17 mouse cellular contexts compared by ENCODE assay signal in the genomic region with DNA sequence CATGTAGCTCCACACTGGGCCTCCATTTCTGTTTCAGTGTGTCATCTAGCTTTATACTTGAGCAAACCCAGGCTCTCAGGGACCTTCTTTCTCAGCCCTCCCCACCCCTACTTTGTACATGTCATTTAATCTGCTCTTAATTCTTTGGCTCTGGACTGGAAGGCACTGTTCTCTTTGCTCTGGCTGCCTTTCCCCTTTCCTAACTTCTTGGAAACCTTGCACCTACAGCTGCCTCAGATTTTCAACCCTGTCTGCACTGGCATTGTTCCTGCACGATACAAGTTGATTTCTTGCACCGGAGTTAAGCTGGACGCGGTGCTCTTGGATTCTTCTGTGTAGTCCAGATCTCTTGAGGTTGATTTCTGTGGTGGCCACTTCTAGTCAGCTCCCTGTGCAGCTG. TPM values are rescaled to one million over a fixed set of nuclear protein-coding genes. Genes with fewer than 3 reads are reported as not detected.
A peak's percentile ranks its signal among the peaks of the same experiment; 100 is the strongest.
DNase-seq lines count a peak whose midpoint lies in the region; TF ChIP-seq lines count a peak whose summit lies in the region.
"Had no signal": no experiment of that assay in that cellular context is flagged by ENCODE, and none has a peak within 500 bp of the region (broad histone marks: within the 10 kb centered on the region; RNA-seq: fewer than 3 reads in every experiment).

No protein-coding gene starts in this region.

- no peaks in the 10 kb centered on the region for H3K27me3 ChIP-seq in heart, adult 2 months (ENCODE audit: control insufficient read depth, insufficient read depth, low read length)
- H3K27me3 ChIP-seq in heart, embryonic 10.5 days (ENCODE audit: insufficient read depth, poor library complexity, severe bottlenecking) = no peaks in the 10 kb centered on the region
- H3K27me3 ChIP-seq in limb, embryonic 10.5 days (ENCODE audit: low read depth, poor library complexity, severe bottlenecking) = no peaks in the 10 kb centered on the region
- H3K27me3 ChIP-seq: liver, embryonic 13.5 days had no signal

- TF ChIP-seq EP300 in heart, adult 2 months (IDR thresholded peaks at IDR 0.05; ENCODE audit: insufficient read depth, low read depth, low read length) = no peak

- no peaks in the 10 kb centered on the region for H3K9me3 ChIP-seq in heart, embryonic 10.5 days
- H3K9me3 ChIP-seq in limb, embryonic 10.5 days (replicated peaks) = no peaks in the 10 kb centered on the region
- H3K9me3 ChIP-seq: liver, embryonic 13.5 days; midbrain, embryonic 10.5 days had no signal

- TF ChIP-seq POLR2A in heart, adult 2 months (IDR thresholded peaks at IDR 0.05; ENCODE audit: insufficient read depth, low read depth, low read length) = no peak

- H3K79me2 ChIP-seq in heart, adult 2 months (replicated peaks; ENCODE audit: control insufficient read depth, insufficient read depth, low read length) = peaks cover 4% of the 10 kb centered on the region; the same call in 1 of the 2 replicates

- peaks cover 15% of the 10 kb centered on the region for H3K4me1 ChIP-seq in heart, adult 2 months (ENCODE audit: control insufficient read depth, insufficient read depth, low read length)
- peaks cover 14% of the 10 kb centered on the region for H3K4me1 ChIP-seq in heart, embryonic 10.5 days
- H3K4me1 ChIP-seq in brown adipose tissue, adult 24 weeks (ENCODE audit: control insufficient read depth, insufficient read depth, insufficient read length, low read length) = peaks cover 24% of the 10 kb centered on the region
- H3K4me1 ChIP-seq in limb, embryonic 10.5 days = peaks cover 8% of the 10 kb centered on the region

- H3K9ac ChIP-seq in heart, adult 2 months (ENCODE audit: low read depth, low read length) = no peak overlapping the region
- H3K9ac ChIP-seq: liver, embryonic 13.5 days; lung, embryonic 14.5 days had no signal

- intact Hi-C loops in heart, adult 2 months (cut with DNase I) = no loop called here

- 0 out of 2 replicates have a peak, but pooled peaks cover 2% of the 10 kb centered on the region for H3K36me3 ChIP-seq in heart, adult 2 months (ENCODE audit: control insufficient read depth, insufficient read depth, low read length)
- peaks cover 33% of the 10 kb centered on the region for H3K36me3 ChIP-seq in heart, embryonic 10.5 days
- peaks cover 60% of the 10 kb centered on the region for H3K36me3 ChIP-seq in limb, embryonic 10.5 days

- H3K4me3 ChIP-seq in heart, adult 2 months = no peak overlapping the region
- H3K4me3 ChIP-seq in heart, embryonic 10.5 days = no peak overlapping the region
- no peak overlapping the region for H3K4me3 ChIP-seq in brown adipose tissue, adult 24 weeks (ENCODE audit: insufficient read depth, low read depth, low read length)
- no peak overlapping the region for H3K4me3 ChIP-seq in limb, embryonic 10.5 days
- H3K4me3 ChIP-seq: liver, embryonic 13.5 days; midbrain, embryonic 10.5 days had no signal

- no peak overlapping the region for H3K27ac ChIP-seq in heart, adult 2 months
- no peak overlapping the region for H3K27ac ChIP-seq in heart, embryonic 10.5 days
- peak overlapping the region; percentile 32 for H3K27ac ChIP-seq in brown adipose tissue, adult 24 weeks (replicated peaks; ENCODE audit: low read depth, low read length)
- no peak overlapping the region for H3K27ac ChIP-seq in limb, embryonic 10.5 days
- H3K27ac ChIP-seq: liver, embryonic 13.5 days; midbrain, embryonic 10.5 days had no signal

- peak; percentile 23 to 35 for DNase-seq in heart, adult 2 months
- DNase-seq in heart, embryonic 10.5 days (ENCODE audit: low spot score) = no peak
- DNase-seq in adipocyte (ENCODE audit: low spot score) = peak; percentile 63
- peak; percentile 12 to 62 for DNase-seq in heart, adult 9 months (ENCODE audit: low spot score in 2 of 2)
- DNase-seq in limb, embryonic 10.5 days (ENCODE audit: low spot score) = no peak
- no peak for DNase-seq in cerebellum, postnatal 10 days
- DNase-seq in spleen, adult 18-20 months = no peak
- DNase-seq: adrenal gland, postnatal 36 days; cerebellum, adult 18-20 months; cerebellum, postnatal 36 days; liver, embryonic 13.5 days; lung, embryonic 14.5 days; lung, postnatal 4 days; right cerebral cortex, postnatal 25 days; thymus, postnatal 4 days had no signal

- 64% methylated on average over 4 of the region's 4 CpGs for WGBS in heart, adult 2 months
- WGBS in heart, embryonic 10.5 days = 97% methylated on average over 4 of the region's 4 CpGs
- 98% methylated on average over 4 of the region's 4 CpGs for WGBS in limb, embryonic 10.5 days

- TF ChIP-seq CTCF in heart, adult 2 months (IDR thresholded peaks at IDR 0.05) = no peak

RNA-seq across cellular contexts. Expression of gene Glrx3, which starts 5.5 kb away (rescaled TPM):
- total RNA-seq in heart, adult 2 months (2021) = 100 to 1,000 TPM; 123 to 147 TPM
- 86.0 and 94.9 TPM in 2 replicates for polyA plus RNA-seq in heart, adult 2 months (2012; rRNA removed)
- polyA plus RNA-seq in heart, embryonic 10.5 days (2016; fragmentation: Nextera tagmentation; extraction: Ambion mirVana) = 207 and 240 TPM in 2 replicates
- 199 and 242 TPM in 2 replicates for polyA plus RNA-seq in brown adipose tissue, adult 24 weeks (2012; ENCODE audit: insufficient read depth, insufficient read length, missing spikeins)
- 286 and 318 TPM in 2 replicates for polyA plus RNA-seq in limb, embryonic 10.5 days (2016; fragmentation: Nextera tagmentation; extraction: Ambion mirVana)

RNA-seq across cellular contexts. Expression of gene 9430038I01Rik, which starts 32.4 kb away (rescaled TPM):
- total RNA-seq in heart, adult 2 months (2021) = 1 to 10 TPM; 7.2 to 7.8 TPM
- polyA plus RNA-seq in heart, adult 2 months (2012; rRNA removed) = 5.6 and 5.7 TPM in 2 replicates
- polyA plus RNA-seq in heart, embryonic 10.5 days (2016; fragmentation: Nextera tagmentation; extraction: Ambion mirVana) = 18.0 and 19.8 TPM in 2 replicates
- 4.1 and 10.8 TPM in 2 replicates for polyA plus RNA-seq in brown adipose tissue, adult 24 weeks (2012; ENCODE audit: insufficient read depth, insufficient read length, missing spikeins)
- 22.2 and 24.9 TPM in 2 replicates for polyA plus RNA-seq in limb, embryonic 10.5 days (2016; fragmentation: Nextera tagmentation; extraction: Ambion mirVana)

Comparison
In these comparisons a context has a peak if more than half of its experiments do, and no peak if none do; other contexts are left out.
1. DNase-seq: peak in heart, adult 2 months (2 of 2), adipocyte (single experiment) and heart, adult 9 months (2 of 2); none in heart, embryonic 10.5 days (single experiment), limb, embryonic 10.5 days (single experiment), cerebellum, postnatal 10 days (0 of 2) and spleen, adult 18-20 months (0 of 2).